Mouse (Mus musculus) heart, embryonic 10.5 days (tissue): ENCODE measurements around the gene Lrrc4c. TPM values are rescaled to one million over a fixed set of nuclear protein-coding genes. Genes with fewer than 3 reads are reported as not detected.

Experiments
- DNase-seq: peaks from one replicate; pipeline ENCODE4 v3.0.0-alpha.2; 2017; ENCODE audit warnings: low spot score
- H3K27ac ChIP-seq: fragments of 300-500 bp; sonication (generic); 2 replicates; pipeline ENCODE4 v1.5.1; 2016; ENCODE audit warnings: mild to moderate bottlenecking
- H3K27me3 ChIP-seq: fragments of 300-500 bp; sonication (generic); 2 replicates; pipeline ENCODE4 v1.6.1; 2016; ENCODE audit warnings: mild to moderate bottlenecking; ENCODE audit not compliant: poor library complexity, insufficient read depth, severe bottlenecking
- H3K36me3 ChIP-seq: fragments of 300-500 bp; sonication (generic); 2 replicates; pipeline ENCODE4 v1.6.1; 2016; ENCODE audit warnings: mild to moderate bottlenecking, moderate library complexity
- H3K4me1 ChIP-seq: fragments of 300-500 bp; sonication (generic); 2 replicates; pipeline ENCODE4 v1.6.1; 2016; ENCODE audit warnings: mild to moderate bottlenecking
- H3K4me3 ChIP-seq: fragments of 300-500 bp; sonication (generic); 2 replicates; pipeline ENCODE4 v1.5.1; 2016; ENCODE audit warnings: mild to moderate bottlenecking, moderate library complexity
- H3K9me3 ChIP-seq: fragments of 300-500 bp; sonication (generic); 2 replicates; pipeline ENCODE4 v1.6.1; 2016; ENCODE audit warnings: mild to moderate bottlenecking, moderate library complexity
- WGBS: fragments of 180-500 bp; shearing (Covaris S2); methylation state at CpG from one replicate; pipeline ENCODE4 v1.1.7; 2016; 5-methylcytosine and 5-hydroxymethylcytosine counted together
- polyA plus RNA-seq: library from polyadenylated mRNA; unstranded; fragments of >200 nt; fragmentation: Nextera tagmentation; extraction: Ambion mirVana; gene quantifications from 2 replicates; pipeline ENCODE4 v1.2.1, GENCODE M21; 2016

The Lrrc4c gene
- polyA plus RNA-seq, 1 experiment from 2014 or later: 0.39 TPM

- Histone ChIP-seq H3K4me3 (no peak overlapping the region), H3K27me3 (no peaks in the 10 kb centered on the region), H3K27ac (no peak overlapping the region), H3K36me3 (no peaks in the 10 kb centered on the region), H3K9me3 (no peaks in the 10 kb centered on the region), H3K4me1 (no peaks in the 10 kb centered on the region)
- WGBS: 84% methylated on average over 5 of the region's 5 CpGs
- DNase-seq: no peak
Observed at GRCm38 (mm10) chr2:97037024-97037814, 719.2 kb downstream of the Lrrc4c start.

- 75% methylated on average over 3 of the region's 3 CpGs for WGBS
- Histone ChIP-seq H3K4me3 (no peak overlapping the region), H3K27ac (no peak overlapping the region), H3K9me3 (no peaks in the 10 kb centered on the region), H3K36me3 (no peaks in the 10 kb centered on the region), H3K27me3 (no peaks in the 10 kb centered on the region), H3K4me1 (no peaks in the 10 kb centered on the region)
- no peak for DNase-seq
Observed at GRCm38 (mm10) chr2:97044016-97044415, 726.0 kb downstream of the Lrrc4c start.

- 89% methylated on average over 3 of the region's 3 CpGs for WGBS
- no peaks in the 10 kb centered on the region for H3K36me3 ChIP-seq
- H3K27ac ChIP-seq: no peak overlapping the region
- H3K4me1 ChIP-seq: no peaks in the 10 kb centered on the region
- DNase-seq: no peak
- H3K27me3 ChIP-seq: no peaks in the 10 kb centered on the region
- H3K4me3 ChIP-seq: no peak overlapping the region
- H3K9me3 ChIP-seq: no peaks in the 10 kb centered on the region
Observed at GRCm38 (mm10) chr2:97045628-97046027, 727.7 kb downstream of the Lrrc4c start.

- no peak for DNase-seq
- no peaks in the 10 kb centered on the region for H3K4me1 ChIP-seq
- H3K36me3 ChIP-seq: no peaks in the 10 kb centered on the region
- H3K27ac ChIP-seq: no peak overlapping the region
- no peaks in the 10 kb centered on the region for H3K9me3 ChIP-seq
- WGBS: 55% methylated on average over 1 of the region's 1 CpGs
- no peaks in the 10 kb centered on the region for H3K27me3 ChIP-seq
- no peak overlapping the region for H3K4me3 ChIP-seq
Observed at GRCm38 (mm10) chr2:97080156-97080555, 762.2 kb downstream of the Lrrc4c start.

- Histone ChIP-seq H3K4me3 (no peak overlapping the region), H3K9me3 (no peaks in the 10 kb centered on the region), H3K27me3 (no peaks in the 10 kb centered on the region), H3K36me3 (no peaks in the 10 kb centered on the region), H3K4me1 (no peaks in the 10 kb centered on the region), H3K27ac (no peak overlapping the region)
- WGBS: 62% methylated on average over 3 of the region's 3 CpGs
- DNase-seq: no peak
Observed at GRCm38 (mm10) chr2:97097965-97098364, 780.0 kb downstream of the Lrrc4c start.

GRCm38 (mm10) chr2:97103398-97104162, 785.6 kb downstream of the Lrrc4c start:
- DNase-seq: no peak
- H3K36me3 ChIP-seq: no peaks in the 10 kb centered on the region
- no peak overlapping the region for H3K27ac ChIP-seq
- no peaks in the 10 kb centered on the region for H3K9me3 ChIP-seq
- no peak overlapping the region for H3K4me3 ChIP-seq
- H3K27me3 ChIP-seq: no peaks in the 10 kb centered on the region
- WGBS: 85% methylated on average over 2 of the region's 2 CpGs
- H3K4me1 ChIP-seq: no peaks in the 10 kb centered on the region

GRCm38 (mm10) chr2:97124246-97124645, 806.3 kb downstream of the Lrrc4c start:
- Histone ChIP-seq H3K9me3 (no peaks in the 10 kb centered on the region), H3K27me3 (no peaks in the 10 kb centered on the region), H3K36me3 (no peaks in the 10 kb centered on the region), H3K4me3 (no peak overlapping the region), H3K4me1 (no peaks in the 10 kb centered on the region), H3K27ac (no peak overlapping the region)
- 83% methylated on average over 3 of the region's 3 CpGs for WGBS
- DNase-seq: no peak

GRCm38 (mm10) chr2:97138454-97138853, 820.5 kb downstream of the Lrrc4c start:
- WGBS: 61% methylated on average over 3 of the region's 3 CpGs

GRCm38 (mm10) chr2:97151626-97152194, 833.7 kb downstream of the Lrrc4c start:
- Histone ChIP-seq H3K9me3 (no peaks in the 10 kb centered on the region), H3K36me3 (no peaks in the 10 kb centered on the region), H3K27ac (no peak overlapping the region), H3K27me3 (no peaks in the 10 kb centered on the region), H3K4me1 (no peaks in the 10 kb centered on the region), H3K4me3 (no peak overlapping the region)
- 93% methylated on average over 3 of the region's 3 CpGs for WGBS
- DNase-seq: no peak

More at GRCm38 (mm10) chr2:97138454-97138853, 820.5 kb downstream of the Lrrc4c start:
- Histone ChIP-seq H3K4me3 (no peak overlapping the region), H3K27me3 (no peaks in the 10 kb centered on the region), H3K9me3 (no peaks in the 10 kb centered on the region), H3K4me1 (no peaks in the 10 kb centered on the region), H3K27ac (no peak overlapping the region), H3K36me3 (no peaks in the 10 kb centered on the region)
- no peak for DNase-seq

GRCm38 (mm10) chr2:97165745-97166144, 847.8 kb downstream of the Lrrc4c start:
- no peaks in the 10 kb centered on the region for H3K9me3 ChIP-seq

GRCm38 (mm10) chr2:97178399-97178798, 860.4 kb downstream of the Lrrc4c start:
- no peaks in the 10 kb centered on the region for H3K27me3 ChIP-seq
- no peak overlapping the region for H3K27ac ChIP-seq
- DNase-seq: no peak
- 88% methylated on average over 4 of the region's 4 CpGs for WGBS
- H3K36me3 ChIP-seq: no peaks in the 10 kb centered on the region
- no peaks in the 10 kb centered on the region for H3K9me3 ChIP-seq
- H3K4me1 ChIP-seq: no peaks in the 10 kb centered on the region
- H3K4me3 ChIP-seq: no peak overlapping the region

More at GRCm38 (mm10) chr2:97165745-97166144, 847.8 kb downstream of the Lrrc4c start:
- no peak overlapping the region for H3K27ac ChIP-seq
- no peaks in the 10 kb centered on the region for H3K36me3 ChIP-seq
- H3K27me3 ChIP-seq: no peaks in the 10 kb centered on the region
- H3K4me1 ChIP-seq: no peaks in the 10 kb centered on the region
- no peak overlapping the region for H3K4me3 ChIP-seq
- 86% methylated on average over 2 of the region's 2 CpGs for WGBS
- no peak for DNase-seq

GRCm38 (mm10) chr2:97196968-97197606, 879.1 kb downstream of the Lrrc4c start:
- Histone ChIP-seq H3K4me3 (no peak overlapping the region), H3K4me1 (no peaks in the 10 kb centered on the region), H3K36me3 (no peaks in the 10 kb centered on the region), H3K27ac (no peak overlapping the region), H3K27me3 (no peaks in the 10 kb centered on the region), H3K9me3 (no peaks in the 10 kb centered on the region)
- no peak for DNase-seq
- WGBS: 81% methylated on average over 4 of the region's 4 CpGs

GRCm38 (mm10) chr2:97232966-97233365, 915.0 kb downstream of the Lrrc4c start:
- no peak for DNase-seq
- Histone ChIP-seq H3K27ac (no peak overlapping the region), H3K4me3 (no peak overlapping the region)

More at GRCm38 (mm10) chr2:97232966-97233365, 915.0 kb downstream of the Lrrc4c start:
- 83% methylated on average over 3 of the region's 3 CpGs for WGBS
- Histone ChIP-seq H3K4me1 (no peaks in the 10 kb centered on the region), H3K27me3 (no peaks in the 10 kb centered on the region), H3K9me3 (no peaks in the 10 kb centered on the region), H3K36me3 (no peaks in the 10 kb centered on the region)
